Mouse (Mus musculus) ES-E14 (cell line): ENCODE data around the gene Cbs. TPM values are rescaled to one million over a fixed set of nuclear protein-coding genes. Genes with fewer than 3 reads are reported as not detected.

ENCODE experiments used
- DNase-seq: peaks from one replicate; pipeline ENCODE4 v3.0.0-alpha.2; 2013; ENCODE audit warnings: low read depth, low spot score
- H3K27ac ChIP-seq: 2 replicates; pipeline ENCODE4 v1.5.1; 2012; ENCODE audit warnings: low read depth, mild to moderate bottlenecking, low read length, moderate library complexity, mixed read lengths; ENCODE audit not compliant: poor library complexity, insufficient read depth, severe bottlenecking
- H3K36me3 ChIP-seq: 2 replicates; pipeline ENCODE4 v1.6.1; 2012; ENCODE audit warnings: mild to moderate bottlenecking, low read length, moderate library complexity, mixed read lengths; ENCODE audit not compliant: control insufficient read depth, poor library complexity, insufficient read depth, severe bottlenecking
- H3K4me1 ChIP-seq, 2 experiments: fragments of 150-350 bp in 1 of 2; sonication (generic) in 1 of 2; 2 replicates each; pipeline ENCODE4 v1.6.1; 2012; ENCODE audit warnings: low read length in 2 of 2, mild to moderate bottlenecking in 1 of 2, mixed read lengths in 1 of 2; ENCODE audit not compliant: control insufficient read depth in 2 of 2, insufficient read depth in 2 of 2, poor library complexity in 1 of 2
- H3K4me3 ChIP-seq, 2 experiments: fragments of 150-350 bp in 1 of 2; sonication (generic) in 1 of 2; 2 replicates each; pipeline ENCODE4 v1.5.1; 2012; ENCODE audit warnings: low read length in 2 of 2, low read depth in 1 of 2, mild to moderate bottlenecking in 1 of 2, mixed read lengths in 1 of 2; ENCODE audit not compliant: insufficient read depth in 1 of 2, poor library complexity in 1 of 2, severe bottlenecking in 1 of 2
- H3K9ac ChIP-seq: 2 replicates; pipeline ENCODE4 v1.6.1; 2012; ENCODE audit warnings: low read depth, mild to moderate bottlenecking, low read length, mixed read lengths; ENCODE audit not compliant: poor library complexity, insufficient read depth, severe bottlenecking
- H3K9me3 ChIP-seq: fragments of 150-350 bp; sonication (generic); 2 replicates; pipeline ENCODE4 v1.6.1; 2012; ENCODE audit warnings: low read depth, mild to moderate bottlenecking, low read length; ENCODE audit not compliant: control insufficient read depth, insufficient read depth
- CHD2 ChIP-seq: IDR thresholded peaks from 2 replicates; pipeline ENCODE4 v1.6.1; 2014; ENCODE audit warnings: mild to moderate bottlenecking, low read depth, low read length, inconsistent platforms
- HCFC1 ChIP-seq: IDR thresholded peaks from 2 replicates; pipeline ENCODE4 v1.6.1; 2012; ENCODE audit warnings: low read length, inconsistent platforms, borderline replicate concordance; ENCODE audit not compliant: insufficient read depth
- MAFK ChIP-seq: IDR thresholded peaks from 2 replicates; pipeline ENCODE4 v1.6.1; 2014; ENCODE audit warnings: mild to moderate bottlenecking, low read depth, low read length, inconsistent platforms; ENCODE audit not compliant: insufficient read depth
- ZC3H11A ChIP-seq: IDR thresholded peaks from 2 replicates; pipeline ENCODE4 v1.6.1; 2012; ENCODE audit warnings: low read depth, mild to moderate bottlenecking, inconsistent platforms, low read length, borderline replicate concordance
- ZNF384 ChIP-seq: IDR thresholded peaks from 2 replicates; pipeline ENCODE4 v1.6.1; 2012; ENCODE audit warnings: low read depth, low read length, inconsistent platforms
- in situ Hi-C, 2 experiments: fragments of 600-800 bp; cut with MboI; formaldehyde crosslinking; loops; one replicate each; pipeline ENCODE4 v1.15.1; 2025; ENCODE audit warnings: low sequenced_read_pairs in 2 of 2, inconsistent platforms in 1 of 2; ENCODE audit not compliant: unreplicated experiment in 2 of 2
- total RNA-seq: library from RNA; depleted of rRNA; stranded (reverse); fragments of 300-350 nt; gene quantifications from 2 replicates; pipeline ENCODE4 v1.2.3, GENCODE M21; 2012

Cbs gene
- total RNA-seq, 1 experiment: 8.6 TPM

GRCm38 (mm10) chr17:31569756-31570155 is 67.3 kb downstream of the Cbs start:
- H3K27ac ChIP-seq: no peak overlapping the region
- in situ Hi-C loops: no loop called here
- no peak for TF ChIP-seq ZC3H11A
- DNase-seq: no peak
- H3K36me3 ChIP-seq: no peaks in the 10 kb centered on the region
- H3K4me3 ChIP-seq: no peak overlapping the region
- H3K9ac ChIP-seq: no peak overlapping the region
- peaks cover 0 to 8% of the 10 kb centered on the region in 2 experiments; a peak in 2 of 4 replicates for H3K4me1 ChIP-seq
- no peaks in the 10 kb centered on the region for H3K9me3 ChIP-seq

DNA sequence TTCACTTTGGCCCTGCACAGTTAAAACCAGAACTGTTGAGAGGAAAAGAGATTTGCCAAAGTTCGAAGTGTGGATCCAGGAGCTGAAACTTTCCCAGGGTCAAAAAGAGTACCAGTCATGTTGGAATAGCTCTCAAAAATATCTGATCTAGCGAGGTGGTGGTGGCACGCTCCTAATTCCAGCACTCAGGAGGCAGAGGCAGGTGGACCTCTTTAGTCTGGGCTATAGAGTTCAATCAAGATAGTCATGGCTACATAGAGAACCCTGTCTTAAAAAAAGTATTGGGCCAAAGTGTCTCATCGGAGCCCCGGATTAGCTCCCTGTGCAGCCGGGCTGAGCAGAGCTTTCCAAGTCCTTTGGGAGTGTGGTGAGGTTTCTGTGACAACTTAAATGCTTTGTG is 70.8 kb downstream of the Cbs start:
- no peak for TF ChIP-seq ZC3H11A
- no peak for TF ChIP-seq MAFK
- TF ChIP-seq HCFC1: no peak
- no peak for TF ChIP-seq ZNF384
- no peak for TF ChIP-seq CHD2
- DNase-seq: no peak
- in situ Hi-C loops: no loop called here
- H3K4me1 ChIP-seq: peaks cover 0 to 8% of the 10 kb centered on the region in 2 experiments; a peak in 2 of 4 replicates
- no peaks in the 10 kb centered on the region for H3K36me3 ChIP-seq
- peak overlapping the region; percentile 90 to 98; a peak in 3 of 4 replicates for H3K4me3 ChIP-seq
- H3K9ac ChIP-seq: peak overlapping the region; percentile 92; the same call in 1 of the 2 replicates
- H3K9me3 ChIP-seq: no peaks in the 10 kb centered on the region
- H3K27ac ChIP-seq: no peak overlapping the region

- H3K9ac ChIP-seq: peak overlapping the region; percentile 92
- no peaks in the 10 kb centered on the region for H3K9me3 ChIP-seq
- no peaks in the 10 kb centered on the region for H3K36me3 ChIP-seq
- peak overlapping the region; percentile 90 to 98 for H3K4me3 ChIP-seq
- peaks cover 0 to 8% of the 10 kb centered on the region in 2 experiments; a peak in 2 of 4 replicates for H3K4me1 ChIP-seq
- no peak for TF ChIP-seq ZC3H11A
- TF ChIP-seq MAFK: no peak
- no peak for TF ChIP-seq CHD2
- TF ChIP-seq ZNF384: no peak
- no peak for TF ChIP-seq HCFC1
- peak overlapping the region; percentile 84 for H3K27ac ChIP-seq
- no peak for DNase-seq
- in situ Hi-C loops: no loop called here
Observed at GRCm38 (mm10) chr17:31565141-31566056, 71.6 kb downstream of the Cbs start.

- H3K9ac ChIP-seq: peak overlapping the region; percentile 92
- H3K4me3 ChIP-seq: peak overlapping the region; percentile 90 to 98; a peak in 3 of 4 replicates
- no peaks in the 10 kb centered on the region for H3K9me3 ChIP-seq
- no peak for DNase-seq
- H3K36me3 ChIP-seq: no peaks in the 10 kb centered on the region
- H3K27ac ChIP-seq: peak overlapping the region; percentile 84
- peaks cover 0 to 8% of the 10 kb centered on the region in 2 experiments; a peak in 2 of 4 replicates for H3K4me1 ChIP-seq
- TF ChIP-seq ZNF384 (no peak), MAFK (no peak), CHD2 (no peak), HCFC1 (no peak), ZC3H11A (no peak)
- in situ Hi-C loops: no loop called here
Observed at GRCm38 (mm10) chr17:31564858-31565140, 72.2 kb downstream of the Cbs start.
